Mouse (Mus musculus): ENCODE results near the gene Cps1. TPM values are rescaled to one million over a fixed set of nuclear protein-coding genes. Genes with fewer than 3 reads are reported as not detected.

Gene Cps1
- polyA plus RNA-seq, 1 experiment: not detected

DNA sequence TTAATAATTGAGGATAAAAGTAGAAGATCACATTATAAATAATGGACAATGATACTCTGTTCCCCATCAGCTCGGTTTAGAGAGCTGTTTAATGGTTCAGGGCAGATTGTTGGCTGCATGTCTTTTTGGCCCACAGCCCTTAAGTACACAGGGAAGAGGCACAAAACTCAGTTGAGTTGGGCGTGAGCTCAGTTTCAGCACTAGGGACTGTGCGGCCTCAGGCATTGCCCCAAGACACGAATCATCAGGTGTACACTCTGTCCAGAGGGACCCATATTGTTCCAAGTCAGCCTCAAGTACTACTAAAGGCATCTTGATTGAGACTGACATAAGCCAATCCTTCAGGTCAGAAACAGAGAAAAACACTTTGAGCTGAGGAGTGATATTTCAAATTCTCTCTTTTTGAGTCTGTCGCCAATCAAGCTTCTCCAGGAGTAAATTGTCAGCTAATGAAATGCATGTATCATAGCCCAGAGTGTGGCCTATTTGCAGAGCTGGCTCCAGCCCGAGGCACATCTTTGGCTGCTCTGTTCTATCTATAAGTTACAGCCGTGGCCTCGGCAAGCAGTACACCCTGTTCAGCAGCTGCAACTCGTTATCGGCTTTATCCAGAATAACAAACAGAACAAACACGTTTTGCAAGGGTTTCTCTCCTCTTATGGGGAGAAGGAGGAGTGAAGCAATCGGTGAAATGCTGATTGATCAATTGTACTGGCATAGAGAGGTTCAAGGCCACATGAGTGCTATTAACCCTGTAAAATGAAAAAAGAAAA is 19.2 kb upstream of the Cps1 start:
- H3K9ac ChIP-seq (ENCODE audit: low read depth, poor library complexity, severe bottlenecking): no peak overlapping the region
- no peaks in the 10 kb centered on the region for H3K4me1 ChIP-seq (ENCODE audit: control insufficient read depth, insufficient read depth, low read length)
- H3K4me3 ChIP-seq (ENCODE audit: low read depth, low read length): no peak overlapping the region
- H3K27ac ChIP-seq (ENCODE audit: insufficient read depth, low read length): no peak overlapping the region
- peaks cover 12% of the 10 kb centered on the region for H3K9me3 ChIP-seq (replicated peaks; ENCODE audit: control insufficient read depth, insufficient read depth, low read length, poor library complexity, severe bottlenecking)
- no peaks in the 10 kb centered on the region for H3K27me3 ChIP-seq (ENCODE audit: control insufficient read depth, insufficient read depth, low read length, poor library complexity, severe bottlenecking)
- no peak for TF ChIP-seq CTCF (IDR thresholded peaks at IDR 0.05; ENCODE audit: low read depth, low read length)
- H3K36me3 ChIP-seq (ENCODE audit: control insufficient read depth, insufficient read depth, low read length, poor library complexity, severe bottlenecking): no peaks in the 10 kb centered on the region

DNA sequence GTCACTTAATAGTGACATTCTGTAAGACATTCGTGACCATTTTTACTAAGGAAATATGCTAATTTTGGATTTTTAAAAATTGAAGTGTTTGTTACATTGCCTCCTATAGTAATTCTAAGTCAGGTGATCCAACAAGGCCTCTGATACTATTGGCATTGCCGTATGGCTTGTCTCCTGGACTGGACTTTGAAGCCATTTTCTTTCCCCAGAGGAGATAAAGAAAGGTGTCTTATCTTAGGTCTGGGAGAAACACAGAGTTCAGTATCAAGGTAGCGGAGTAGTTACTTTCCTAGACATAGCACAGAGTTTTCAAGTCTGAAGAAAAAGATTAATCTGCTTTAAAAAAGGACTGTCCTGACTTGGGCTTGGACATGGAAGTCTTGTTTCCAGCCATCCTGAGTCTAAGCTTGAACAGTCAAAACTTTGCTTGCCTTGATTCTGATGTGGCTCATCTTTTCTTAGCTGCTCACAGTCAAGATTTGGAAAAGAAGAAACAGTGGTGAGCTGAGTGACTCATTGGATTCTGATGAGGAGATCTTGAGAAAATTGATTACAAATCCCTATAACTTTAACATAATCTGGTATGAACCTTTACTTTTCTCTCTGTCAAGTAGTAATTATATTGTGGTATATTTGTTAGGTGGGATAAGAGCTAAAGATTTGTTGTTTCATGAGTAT is 11.1 kb upstream of the Cps1 start:
- H3K27me3 ChIP-seq (ENCODE audit: control insufficient read depth, insufficient read depth, low read length, poor library complexity, severe bottlenecking): no peaks in the 10 kb centered on the region
- H3K36me3 ChIP-seq (ENCODE audit: control insufficient read depth, insufficient read depth, low read length, poor library complexity, severe bottlenecking): no peaks in the 10 kb centered on the region
- H3K4me1 ChIP-seq (ENCODE audit: control insufficient read depth, insufficient read depth, low read length): no peaks in the 10 kb centered on the region
- no peak overlapping the region for H3K4me3 ChIP-seq (ENCODE audit: low read depth, low read length)
- H3K9me3 ChIP-seq (replicated peaks; ENCODE audit: control insufficient read depth, insufficient read depth, low read length, poor library complexity, severe bottlenecking): peaks cover 10% of the 10 kb centered on the region; the same call in 1 of the 2 replicates
- no peak overlapping the region for H3K9ac ChIP-seq (ENCODE audit: low read depth, poor library complexity, severe bottlenecking)
- H3K27ac ChIP-seq (ENCODE audit: insufficient read depth, low read length): no peak overlapping the region
- TF ChIP-seq EP300 (IDR thresholded peaks at IDR 0.05; ENCODE audit: insufficient read depth, low read depth, low read length) (no peak), CTCF (IDR thresholded peaks at IDR 0.05; ENCODE audit: low read depth, low read length) (no peak), POLR2A (IDR thresholded peaks at IDR 0.05; ENCODE audit: insufficient read depth, low read length) (no peak)

DNA sequence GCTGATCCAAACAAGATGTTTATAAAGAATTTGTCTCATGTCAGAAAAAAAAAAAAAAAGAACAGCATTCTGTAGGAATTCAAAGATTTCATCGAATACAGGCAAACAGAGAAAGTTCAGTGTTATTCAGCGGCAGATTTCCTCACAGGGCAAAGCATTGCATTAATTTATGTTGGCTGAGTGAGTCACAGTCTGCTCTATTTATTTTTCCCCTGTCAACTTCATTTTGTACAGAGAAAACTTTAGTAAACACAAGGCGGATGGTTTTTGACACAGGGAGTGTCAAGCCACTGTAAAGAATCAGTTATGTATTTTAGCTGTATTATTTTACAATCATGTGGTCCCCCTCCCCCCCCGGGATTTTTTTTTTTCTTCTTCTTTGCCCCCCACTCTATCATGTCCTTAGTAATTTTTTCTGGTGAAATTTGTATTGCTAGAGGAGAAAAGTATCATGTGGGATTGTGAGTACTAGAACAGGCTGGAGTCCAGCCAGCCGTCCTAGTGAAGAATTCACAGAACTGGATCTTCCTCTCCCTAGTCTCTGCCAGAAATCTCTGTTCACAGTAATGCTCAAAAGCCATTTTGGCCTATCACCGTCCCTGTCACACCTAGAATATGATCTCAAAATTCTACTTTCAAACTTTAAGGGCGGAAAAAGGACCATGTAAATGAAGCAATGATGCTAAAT is 9.3 kb upstream of the Cps1 start:
- Histone ChIP-seq H3K36me3 (ENCODE audit: control insufficient read depth, insufficient read depth, low read length, poor library complexity, severe bottlenecking) (no peaks in the 10 kb centered on the region), H3K9ac (ENCODE audit: low read depth, poor library complexity, severe bottlenecking) (no peak overlapping the region), H3K9me3 (replicated peaks; ENCODE audit: control insufficient read depth, insufficient read depth, low read length, poor library complexity, severe bottlenecking) (peaks cover 10% of the 10 kb centered on the region; the same call in 1 of the 2 replicates), H3K27me3 (ENCODE audit: control insufficient read depth, insufficient read depth, low read length, poor library complexity, severe bottlenecking) (no peaks in the 10 kb centered on the region), H3K4me3 (ENCODE audit: low read depth, low read length) (no peak overlapping the region), H3K4me1 (ENCODE audit: control insufficient read depth, insufficient read depth, low read length) (no peaks in the 10 kb centered on the region), H3K27ac (ENCODE audit: insufficient read depth, low read length) (no peak overlapping the region)
- TF ChIP-seq POLR2A (IDR thresholded peaks at IDR 0.05; ENCODE audit: insufficient read depth, low read length): no peak
- TF ChIP-seq CTCF (IDR thresholded peaks at IDR 0.05; ENCODE audit: low read depth, low read length): no peak

DNA sequence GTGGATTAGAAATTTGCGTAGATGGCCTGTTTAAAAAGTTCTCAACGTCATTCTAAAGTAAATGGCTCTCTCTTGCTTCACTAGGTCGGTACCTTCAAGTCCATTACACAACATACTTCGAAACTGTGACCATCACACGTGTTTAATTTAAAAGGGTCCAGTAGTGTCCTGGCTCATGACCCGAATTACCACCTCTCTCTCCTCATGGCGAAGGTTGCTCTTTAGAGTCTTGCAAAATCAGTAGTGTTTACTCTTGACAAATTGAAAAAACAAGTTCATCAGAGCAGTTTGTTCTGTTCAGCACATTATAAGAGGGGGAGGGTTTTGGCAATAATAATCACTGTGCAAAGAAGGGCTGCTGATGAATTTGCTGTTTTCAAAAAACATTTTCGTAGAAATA is 6.3 kb upstream of the Cps1 start:
- Histone ChIP-seq H3K9ac (ENCODE audit: low read depth, poor library complexity, severe bottlenecking) (no peak overlapping the region), H3K9me3 (replicated peaks; ENCODE audit: control insufficient read depth, insufficient read depth, low read length, poor library complexity, severe bottlenecking) (no peaks in the 10 kb centered on the region), H3K27me3 (ENCODE audit: control insufficient read depth, insufficient read depth, low read length, poor library complexity, severe bottlenecking) (no peaks in the 10 kb centered on the region), H3K4me1 (ENCODE audit: control insufficient read depth, insufficient read depth, low read length) (no peaks in the 10 kb centered on the region), H3K4me3 (ENCODE audit: low read depth, low read length) (no peak overlapping the region), H3K36me3 (ENCODE audit: control insufficient read depth, insufficient read depth, low read length, poor library complexity, severe bottlenecking) (no peaks in the 10 kb centered on the region), H3K27ac (ENCODE audit: insufficient read depth, low read length) (no peak overlapping the region)
- TF ChIP-seq POLR2A (IDR thresholded peaks at IDR 0.05; ENCODE audit: insufficient read depth, low read length): no peak
- TF ChIP-seq EP300 (IDR thresholded peaks at IDR 0.05; ENCODE audit: insufficient read depth, low read depth, low read length): no peak
- TF ChIP-seq CTCF (IDR thresholded peaks at IDR 0.05; ENCODE audit: low read depth, low read length): no peak

DNA sequence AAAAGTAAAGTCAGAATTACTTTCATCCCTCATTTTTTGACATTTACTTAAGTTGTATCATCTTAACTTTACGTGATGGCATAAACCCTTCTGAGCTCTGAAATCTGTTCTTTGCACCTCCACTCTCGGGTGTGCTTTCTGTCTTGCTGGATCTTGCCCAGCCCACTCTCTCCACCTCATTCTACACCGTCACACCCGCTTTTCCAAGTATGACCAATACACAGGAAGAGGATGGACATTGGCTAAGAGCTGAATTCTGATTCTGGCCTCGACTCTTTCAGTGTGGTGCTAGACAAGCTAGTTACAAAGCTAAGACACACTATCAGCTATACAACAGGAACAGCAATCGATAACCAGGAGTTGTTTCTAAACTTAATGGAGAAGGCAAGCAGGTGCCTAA is 5.0 kb upstream of the Cps1 start:
- H3K4me1 ChIP-seq (ENCODE audit: control insufficient read depth, insufficient read depth, low read length): no peaks in the 10 kb centered on the region
- no peak for TF ChIP-seq CTCF (IDR thresholded peaks at IDR 0.05; ENCODE audit: low read depth, low read length)
- TF ChIP-seq EP300 (IDR thresholded peaks at IDR 0.05; ENCODE audit: insufficient read depth, low read depth, low read length): no peak
- no peak for TF ChIP-seq POLR2A (IDR thresholded peaks at IDR 0.05; ENCODE audit: insufficient read depth, low read length)
- H3K9me3 ChIP-seq (replicated peaks; ENCODE audit: control insufficient read depth, insufficient read depth, low read length, poor library complexity, severe bottlenecking): no peaks in the 10 kb centered on the region
- H3K4me3 ChIP-seq (ENCODE audit: low read depth, low read length): no peak overlapping the region
- H3K9ac ChIP-seq (ENCODE audit: low read depth, poor library complexity, severe bottlenecking): no peak overlapping the region
- no peaks in the 10 kb centered on the region for H3K27me3 ChIP-seq (ENCODE audit: control insufficient read depth, insufficient read depth, low read length, poor library complexity, severe bottlenecking)
- H3K27ac ChIP-seq (ENCODE audit: insufficient read depth, low read length): no peak overlapping the region
- no peaks in the 10 kb centered on the region for H3K36me3 ChIP-seq (ENCODE audit: control insufficient read depth, insufficient read depth, low read length, poor library complexity, severe bottlenecking)

DNA sequence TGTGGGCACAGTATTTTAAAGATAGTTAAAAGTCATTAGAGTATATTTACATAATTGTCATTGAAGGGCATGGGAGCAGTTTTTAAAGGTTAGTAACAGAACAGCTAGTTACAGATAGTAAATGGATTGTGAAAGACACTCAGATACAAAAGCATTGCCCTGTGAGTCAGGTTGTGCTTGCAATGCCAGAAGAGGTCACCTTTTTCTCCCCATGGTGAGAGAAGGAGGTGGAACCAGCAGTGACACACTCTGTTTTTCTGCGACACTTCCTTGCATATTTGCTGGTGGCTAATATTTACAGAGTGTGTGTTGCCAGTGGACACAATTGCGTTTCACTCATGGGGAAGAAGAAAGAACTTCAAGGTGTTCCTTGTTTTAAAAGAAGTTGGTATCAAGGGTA is 2.6 kb downstream of the Cps1 start:
- Histone ChIP-seq H3K27ac (ENCODE audit: insufficient read depth, low read length) (no peak overlapping the region), H3K9ac (ENCODE audit: low read depth, poor library complexity, severe bottlenecking) (no peak overlapping the region)
- no peak for TF ChIP-seq POLR2A (IDR thresholded peaks at IDR 0.05; ENCODE audit: insufficient read depth, low read length)
- no peak for TF ChIP-seq EP300 (IDR thresholded peaks at IDR 0.05; ENCODE audit: insufficient read depth, low read depth, low read length)
- TF ChIP-seq CTCF (IDR thresholded peaks at IDR 0.05; ENCODE audit: low read depth, low read length): no peak

More for the DNA sequence above, 2.6 kb downstream of the Cps1 start:
- Histone ChIP-seq H3K9me3 (replicated peaks; ENCODE audit: control insufficient read depth, insufficient read depth, low read length, poor library complexity, severe bottlenecking) (no peaks in the 10 kb centered on the region), H3K27me3 (ENCODE audit: control insufficient read depth, insufficient read depth, low read length, poor library complexity, severe bottlenecking) (no peaks in the 10 kb centered on the region), H3K4me1 (ENCODE audit: control insufficient read depth, insufficient read depth, low read length) (no peaks in the 10 kb centered on the region), H3K4me3 (ENCODE audit: low read depth, low read length) (no peak overlapping the region), H3K36me3 (ENCODE audit: control insufficient read depth, insufficient read depth, low read length, poor library complexity, severe bottlenecking) (no peaks in the 10 kb centered on the region)

All from ES-Bruce4 (cell line).